Mouse (Mus musculus): ENCODE results near the gene Ddit4.

GRCm38 (mm10) chr10:59957171-59958149 lies 5.8 kb upstream of the Ddit4 start:
- TF ChIP-seq USF1 (IDR thresholded peaks at IDR 0.05; ENCODE audit: low read depth) (no peak), MAX (IDR thresholded peaks at IDR 0.05) (no peak), CTCF (IDR thresholded peaks at IDR 0.05; ENCODE audit: control insufficient read depth, insufficient read depth, insufficient read length) (no peak)

Measured in C2C12 (cell line).